Mouse (Mus musculus) cerebellum, adult (tissue): ENCODE measurements around the gene Lingo1.

Source experiments
- ATAC-seq: cut with Nextera tagmentation; 2 replicates; pipeline ENCODE4 v1.9.2; 2017; ENCODE audit warnings: mild to moderate bottlenecking, moderate library complexity, mixed read lengths; ENCODE audit not compliant: insufficient number of reproducible peaks, low FRiP score, low TSS enrichment

The Lingo1 gene

GRCm38 (mm10) chr9:56572534-56573479, 223.5 kb downstream of the Lingo1 start:
- no peak for ATAC-seq
